Mouse (Mus musculus) skeletal muscle tissue, adult 2 months (tissue): ENCODE measurements around the gene Brox.
A peak's percentile ranks its signal among the peaks of the same experiment; 100 is the strongest.
"Not testable (repeated sequence)": the region's sequence is repeated elsewhere in the genome, so short reads cannot be mapped to it uniquely, and the experiment has no call there.

Experiments
- DNase-seq: peaks from one replicate; pipeline ENCODE4 v3.0.0-alpha.2; 2012; ENCODE audit warnings: low read depth, low spot score

Gene Brox

GRCm38 (mm10) chr1:183296877-183297383, at the start of gene Brox:
Brox (minus strand) TSS chr1:183297269.
- DNase-seq = peak; percentile 80

GRCm38 (mm10) chr1:183345817-183346195, 48.7 kb upstream of the Brox start:
- DNase-seq = peak; percentile 11

GRCm38 (mm10) chr1:183344886-183345816, 48.1 kb upstream of the Brox start:
- DNase-seq = peak; percentile 75

GRCm38 (mm10) chr1:183342902-183343301, 45.8 kb upstream of the Brox start:
- DNase-seq = not testable (repeated sequence)

- no peak for DNase-seq
Measured at GRCm38 (mm10) chr1:183327171-183327570, 30.1 kb upstream of the Brox start.

- DNase-seq = no peak
Measured at GRCm38 (mm10) chr1:183324433-183324832, 27.4 kb upstream of the Brox start.

- no peak for DNase-seq
Measured at GRCm38 (mm10) chr1:183323923-183324322, 26.9 kb upstream of the Brox start.

GRCm38 (mm10) chr1:183322496-183322895, 25.4 kb upstream of the Brox start:
- DNase-seq = not testable (repeated sequence)

GRCm38 (mm10) chr1:183320708-183321107, 23.6 kb upstream of the Brox start:
- no peak for DNase-seq

GRCm38 (mm10) chr1:183315783-183316182, 18.7 kb upstream of the Brox start:
- no peak for DNase-seq

GRCm38 (mm10) chr1:183312076-183312475, 15.0 kb upstream of the Brox start:
- no peak for DNase-seq

GRCm38 (mm10) chr1:183309601-183310000, 12.5 kb upstream of the Brox start:
- peak; percentile 69 for DNase-seq

GRCm38 (mm10) chr1:183308476-183308875, 11.4 kb upstream of the Brox start:
- DNase-seq = no peak

- peak; percentile 16 for DNase-seq
Measured at GRCm38 (mm10) chr1:183307555-183307954, 10.5 kb upstream of the Brox start.

GRCm38 (mm10) chr1:183299161-183299560, 2.1 kb upstream of the Brox start:
- DNase-seq = peak; percentile 94

GRCm38 (mm10) chr1:183297886-183298489, 919 bp upstream of the Brox start:
- DNase-seq = peak; percentile 42

GRCm38 (mm10) chr1:183297473-183297885, 410 bp upstream of the Brox start:
- DNase-seq = peak; percentile 15

GRCm38 (mm10) chr1:183296465-183296864, 604 bp downstream of the Brox start, which contains the start of gene Aida:
Aida (plus strand) TSS chr1:183296590.
- no peak for DNase-seq

GRCm38 (mm10) chr1:183289576-183289975, 7.5 kb downstream of the Brox start:
- DNase-seq = no peak

- DNase-seq = no peak
Measured at GRCm38 (mm10) chr1:183288351-183288750, 8.7 kb downstream of the Brox start.

GRCm38 (mm10) chr1:183275763-183276162, 21.3 kb downstream of the Brox start:
- no peak for DNase-seq

GRCm38 (mm10) chr1:183274385-183274784, 22.7 kb downstream of the Brox start:
- no peak for DNase-seq
